Mouse (Mus musculus) brain, embryonic 18.5 days (tissue): ENCODE measurements around the gene Ulk3.

Experiments
- DNase-seq: peaks from one replicate; pipeline ENCODE4 v3.0.0-alpha.2; 2012; ENCODE audit warnings: low read depth, low spot score

The Ulk3 gene

GRCm38 (mm10) chr9:57589224-57590126 is at the start of gene Ulk3:
TSS of gene Ulk3 (plus strand) at chr9:57589452.
- DNase-seq: no peak

- no peak for DNase-seq
Measured at GRCm38 (mm10) chr9:57539550-57539949, 49.7 kb upstream of the Ulk3 start.

- no peak for DNase-seq
Measured at GRCm38 (mm10) chr9:57541312-57541711, 47.9 kb upstream of the Ulk3 start.

- DNase-seq: no peak
Measured at GRCm38 (mm10) chr9:57543951-57544350, 45.3 kb upstream of the Ulk3 start.

GRCm38 (mm10) chr9:57547287-57547686 is 42.0 kb upstream of the Ulk3 start:
- DNase-seq: no peak

GRCm38 (mm10) chr9:57547869-57548268 is 41.4 kb upstream of the Ulk3 start:
- no peak for DNase-seq

GRCm38 (mm10) chr9:57549186-57549585 is 40.1 kb upstream of the Ulk3 start:
- no peak for DNase-seq

GRCm38 (mm10) chr9:57550126-57550862 is 39.0 kb upstream of the Ulk3 start:
- no peak for DNase-seq

- DNase-seq: no peak
Measured at GRCm38 (mm10) chr9:57552139-57552887, 36.9 kb upstream of the Ulk3 start, which contains the start of gene Mpi. TSS of gene Mpi (minus strand) at chr9:57552763.

GRCm38 (mm10) chr9:57553119-57553518 is 36.1 kb upstream of the Ulk3 start:
- no peak for DNase-seq

GRCm38 (mm10) chr9:57554753-57555152 is 34.5 kb upstream of the Ulk3 start:
- no peak for DNase-seq

GRCm38 (mm10) chr9:57557215-57557614 is 32.0 kb upstream of the Ulk3 start:
- no peak for DNase-seq

- DNase-seq: no peak
Measured at GRCm38 (mm10) chr9:57558625-57559024, 30.6 kb upstream of the Ulk3 start.

- DNase-seq: no peak
Measured at GRCm38 (mm10) chr9:57559568-57559967, 29.7 kb upstream of the Ulk3 start.

- DNase-seq: no peak
Measured at GRCm38 (mm10) chr9:57560263-57560662, 29.0 kb upstream of the Ulk3 start.

- DNase-seq: peak; percentile 87
Measured at GRCm38 (mm10) chr9:57560861-57561710, 28.2 kb upstream of the Ulk3 start, which contains the start of gene Scamp2. TSS of gene Scamp2 (plus strand) at chr9:57560943.

- DNase-seq: no peak
Measured at GRCm38 (mm10) chr9:57561711-57562099, 27.5 kb upstream of the Ulk3 start.

- DNase-seq: no peak
Measured at GRCm38 (mm10) chr9:57562896-57563372, 26.3 kb upstream of the Ulk3 start.

- DNase-seq: no peak
Measured at GRCm38 (mm10) chr9:57564609-57565008, 24.6 kb upstream of the Ulk3 start.

GRCm38 (mm10) chr9:57565741-57566221 is 23.5 kb upstream of the Ulk3 start:
- no peak for DNase-seq

GRCm38 (mm10) chr9:57566846-57567245 is 22.4 kb upstream of the Ulk3 start:
- no peak for DNase-seq
